Mouse (Mus musculus) kidney, embryonic 16.5 days (tissue): ENCODE measurements at regions not wholly inside any gene's neighbourhood (a gene's known extent, or its start where the extent isn't known, plus 50 kb on each side); places are given as distances from the start of the nearest gene placed in this dataset.

Source experiments
- ATAC-seq: fragments of 200-750 bp; cut with Nextera tagmentation; 2 replicates; pipeline ENCODE4 v1.8.0; 2017; ENCODE audit warnings: moderate TSS enrichment; ENCODE audit not compliant: low FRiP score, low TSS enrichment
- H3K27ac ChIP-seq: fragments of 300-500 bp; sonication (generic); 2 replicates; pipeline ENCODE4 v1.5.1; 2014; ENCODE audit warnings: low read length
- H3K27me3 ChIP-seq: fragments of 300-500 bp; sonication (generic); 2 replicates; pipeline ENCODE4 v1.6.1; 2014; ENCODE audit warnings: low read length, control low read depth, mixed read lengths; ENCODE audit not compliant: insufficient read depth
- H3K36me3 ChIP-seq: fragments of 300-500 bp; sonication (generic); 2 replicates; pipeline ENCODE4 v1.6.1; 2014; ENCODE audit warnings: low read length, control low read depth, mixed read lengths; ENCODE audit not compliant: insufficient read depth
- H3K4me1 ChIP-seq: fragments of 300-500 bp; sonication (generic); 2 replicates; pipeline ENCODE4 v1.6.1; 2014; ENCODE audit warnings: low read length, control low read depth, mixed read lengths; ENCODE audit not compliant: insufficient read depth
- H3K4me2 ChIP-seq: fragments of 300-500 bp; sonication (generic); replicated peaks from 2 replicates; pipeline ENCODE4 v1.6.1; 2014; ENCODE audit warnings: low read depth, low read length
- H3K4me3 ChIP-seq: fragments of 300-500 bp; sonication (generic); 2 replicates; pipeline ENCODE4 v1.5.1; 2014; ENCODE audit warnings: mild to moderate bottlenecking, low read length
- H3K9ac ChIP-seq: fragments of 300-500 bp; sonication (generic); replicated peaks from 2 replicates; pipeline ENCODE4 v1.6.1; 2014; ENCODE audit warnings: low read length
- H3K9me3 ChIP-seq: fragments of 300-500 bp; sonication (generic); 2 replicates; pipeline ENCODE4 v1.6.1; 2016; ENCODE audit warnings: low read length, control low read depth
- WGBS: fragments of 180-500 bp; shearing (Covaris S2); extraction: QIAGEN DNeasy Blood & Tissue Kit; methylation state at CpG from one replicate; pipeline ENCODE4 v1.1.7; 2014; 5-methylcytosine and 5-hydroxymethylcytosine counted together

DNA sequence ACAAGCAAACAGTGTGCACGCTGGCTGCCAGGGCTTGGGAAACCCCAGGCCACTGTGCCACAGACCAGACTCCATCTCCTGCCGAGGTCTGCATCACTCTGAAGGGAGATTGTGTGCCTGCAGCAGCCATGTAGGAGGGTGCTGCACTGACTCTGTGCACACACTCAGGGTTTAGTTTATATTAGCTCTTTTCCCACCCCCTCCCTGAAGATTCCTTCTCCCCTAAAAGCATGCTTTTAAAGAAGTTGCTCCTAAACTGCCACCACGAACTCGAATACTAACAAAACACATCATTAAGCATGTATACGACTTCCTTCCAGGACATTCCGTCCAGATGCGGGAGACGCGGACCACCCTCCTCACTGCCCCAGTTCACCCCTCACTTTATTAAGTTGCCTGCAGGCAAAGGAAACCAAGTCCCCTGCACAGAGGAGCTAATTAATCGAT, 92.4 kb downstream of the Ets2 start:
- H3K4me2 ChIP-seq = peak overlapping the region; percentile 19; the same call in 1 of the 2 replicates
- H3K4me3 ChIP-seq = no peak overlapping the region
- H3K4me1 ChIP-seq = peaks cover 8% of the 10 kb centered on the region
- H3K27me3 ChIP-seq = no peaks in the 10 kb centered on the region
- 0 out of 2 replicates have a peak, but pooled peaks have one; percentile 62 for ATAC-seq
- 13% methylated on average over 10 of the region's 10 CpGs for WGBS
- H3K9ac ChIP-seq = peak overlapping the region; percentile 22; the same call in 1 of the 2 replicates
- H3K9me3 ChIP-seq = 0 out of 2 replicates have a peak, but pooled peaks cover 5% of the 10 kb centered on the region
- no peaks in the 10 kb centered on the region for H3K36me3 ChIP-seq
- no peak overlapping the region for H3K27ac ChIP-seq

DNA sequence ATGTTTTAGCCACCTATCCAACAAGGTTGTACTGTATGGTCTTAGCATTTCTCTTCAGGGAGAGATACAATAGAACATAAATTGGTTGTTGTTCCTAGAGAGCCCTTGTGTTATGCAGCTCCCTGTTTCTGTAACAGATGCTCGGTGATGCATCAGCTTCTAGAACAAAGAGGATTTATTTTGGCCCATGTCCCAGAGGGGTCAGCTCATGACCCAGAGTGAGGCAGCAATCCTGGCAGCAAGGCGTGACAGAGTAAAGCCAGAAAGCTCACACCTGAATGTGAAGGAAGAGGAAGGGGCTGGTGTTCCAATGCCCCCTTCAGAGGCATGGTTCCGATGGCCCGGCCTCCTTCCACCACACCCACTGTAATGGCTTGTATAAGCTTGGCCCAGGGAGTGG, 88.8 kb downstream of the Ets2 start:
- H3K4me3 ChIP-seq = no peak overlapping the region
- WGBS = 50% methylated on average over 4 of the region's 4 CpGs
- no peaks in the 10 kb centered on the region for H3K9me3 ChIP-seq
- no peak overlapping the region for H3K27ac ChIP-seq
- peaks cover 8% of the 10 kb centered on the region for H3K4me1 ChIP-seq
- no peak for ATAC-seq
- H3K27me3 ChIP-seq = no peaks in the 10 kb centered on the region
- H3K9ac ChIP-seq = no peak overlapping the region
- H3K4me2 ChIP-seq = no peak overlapping the region
- no peaks in the 10 kb centered on the region for H3K36me3 ChIP-seq

DNA sequence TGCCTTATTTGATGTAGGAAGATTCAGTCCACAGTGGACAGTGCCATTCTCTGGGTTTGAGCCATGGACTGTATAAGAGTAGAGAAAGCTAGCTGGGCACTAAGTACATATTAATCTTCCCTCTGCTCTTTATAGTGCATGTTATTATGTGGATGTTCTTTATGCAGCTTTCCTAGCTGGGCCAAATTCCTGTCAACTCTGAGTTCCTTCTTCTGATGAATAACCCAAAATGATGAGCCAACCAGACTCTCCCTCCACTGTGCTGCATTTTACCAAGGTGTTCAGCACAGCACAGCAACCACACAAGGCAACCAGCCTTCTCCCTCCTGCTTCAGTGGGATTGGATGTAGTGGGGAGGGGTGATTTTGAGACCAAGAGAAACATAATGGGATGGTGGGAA, 87.7 kb downstream of the Ets2 start:
- Histone ChIP-seq H3K36me3 (no peaks in the 10 kb centered on the region), H3K27ac (no peak overlapping the region), H3K9me3 (no peaks in the 10 kb centered on the region), H3K4me1 (peaks cover 8% of the 10 kb centered on the region), H3K4me3 (no peak overlapping the region), H3K27me3 (no peaks in the 10 kb centered on the region), H3K9ac (no peak overlapping the region), H3K4me2 (no peak overlapping the region)
- no peak for ATAC-seq

DNA sequence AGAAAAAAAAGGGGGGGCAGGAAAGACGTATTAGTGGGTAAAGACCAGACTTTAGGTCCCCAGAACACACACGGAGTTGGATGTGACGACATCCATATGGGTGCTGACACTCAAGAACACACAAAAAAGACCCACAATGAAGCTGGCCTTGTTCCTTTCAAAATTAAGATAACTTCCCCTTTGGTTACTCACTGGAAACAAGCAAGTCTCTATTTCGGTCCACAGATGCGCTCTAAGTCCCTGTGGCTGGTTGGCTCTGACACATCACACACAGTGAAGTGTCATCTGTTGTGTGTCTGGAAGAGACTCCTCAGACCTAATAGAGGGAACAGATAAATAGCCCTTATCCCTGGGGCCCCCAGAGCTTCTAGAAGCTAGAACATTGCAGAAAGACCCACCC, 79.8 kb downstream of the Ets2 start:
- no peaks in the 10 kb centered on the region for H3K36me3 ChIP-seq
- WGBS = 78% methylated on average over 5 of the region's 5 CpGs
- H3K4me2 ChIP-seq = no peak overlapping the region
- H3K4me3 ChIP-seq = no peak overlapping the region
- no peaks in the 10 kb centered on the region for H3K4me1 ChIP-seq
- no peaks in the 10 kb centered on the region for H3K27me3 ChIP-seq
- ATAC-seq = no peak
- H3K9ac ChIP-seq = no peak overlapping the region
- no peaks in the 10 kb centered on the region for H3K9me3 ChIP-seq
- no peak overlapping the region for H3K27ac ChIP-seq

DNA sequence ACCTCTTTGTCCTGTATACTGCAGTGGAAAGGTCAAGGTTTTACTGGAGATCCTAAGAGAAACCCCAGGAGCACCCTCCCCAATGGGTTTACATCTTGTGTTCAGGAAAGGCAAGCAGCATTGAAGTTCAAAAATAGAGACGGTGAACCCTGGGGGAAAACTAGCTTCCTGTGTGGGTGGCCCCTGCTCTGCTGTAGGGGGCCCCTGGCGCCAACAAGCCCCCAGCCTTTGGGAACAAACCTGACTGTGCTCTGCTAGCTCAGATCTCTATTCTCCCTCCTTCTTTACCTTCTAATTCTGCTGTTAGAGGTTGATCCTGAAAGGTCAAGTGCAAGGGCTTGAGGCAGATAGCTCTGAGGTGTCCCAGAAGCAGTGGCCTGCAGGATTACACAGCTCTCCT, 78.6 kb downstream of the Ets2 start:
- no peak overlapping the region for H3K27ac ChIP-seq
- ATAC-seq = no peak
- H3K9me3 ChIP-seq = no peaks in the 10 kb centered on the region
- no peak overlapping the region for H3K9ac ChIP-seq
- no peak overlapping the region for H3K4me2 ChIP-seq
- H3K27me3 ChIP-seq = no peaks in the 10 kb centered on the region
- no peak overlapping the region for H3K4me3 ChIP-seq
- 56% methylated on average over 2 of the region's 2 CpGs for WGBS
- no peaks in the 10 kb centered on the region for H3K36me3 ChIP-seq
- H3K4me1 ChIP-seq = no peaks in the 10 kb centered on the region

DNA sequence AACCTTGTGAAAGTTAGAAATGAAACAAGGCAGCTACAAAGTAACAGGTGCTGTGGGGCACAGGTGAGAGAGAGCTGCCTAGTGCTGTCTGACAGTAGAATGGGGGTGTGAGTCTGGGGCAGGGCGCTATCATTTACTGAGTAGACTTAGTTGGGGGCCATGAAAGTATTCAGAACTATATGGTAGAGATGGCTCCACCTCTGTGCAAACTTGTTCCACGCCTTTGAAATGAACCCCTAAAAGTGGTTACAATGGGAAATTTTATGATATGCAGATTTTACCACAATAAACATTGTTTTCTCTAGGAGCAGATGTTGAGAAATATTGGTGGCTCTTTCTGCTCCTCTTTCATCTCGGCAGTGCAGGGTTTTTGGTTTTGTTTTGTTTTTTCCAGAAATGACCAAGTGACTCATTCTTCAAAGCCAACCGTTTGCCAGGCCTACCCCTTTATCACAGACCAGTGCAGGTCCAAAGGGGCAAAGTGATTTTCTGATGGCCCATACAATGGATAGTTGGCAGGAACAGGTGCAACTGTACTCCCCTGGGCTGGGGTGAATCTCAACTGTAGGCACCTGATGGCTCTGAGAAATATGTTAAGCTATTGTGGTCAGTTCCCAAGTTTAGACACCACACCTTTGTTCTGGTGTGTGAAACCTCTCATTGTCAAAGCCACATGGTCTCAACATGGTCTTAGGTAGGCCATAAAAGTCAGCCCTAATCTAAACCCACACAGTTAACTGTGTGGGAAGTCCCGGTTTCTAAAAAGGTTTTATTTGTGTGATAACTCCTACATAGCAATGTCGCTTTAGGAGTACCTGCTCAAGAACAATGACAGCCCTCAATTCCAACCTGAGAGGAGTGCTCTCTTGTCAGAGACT, 77.2 kb downstream of the Ets2 start:
- Histone ChIP-seq H3K4me1 (no peaks in the 10 kb centered on the region), H3K9me3 (no peaks in the 10 kb centered on the region), H3K9ac (no peak overlapping the region), H3K27me3 (no peaks in the 10 kb centered on the region), H3K4me3 (no peak overlapping the region), H3K36me3 (no peaks in the 10 kb centered on the region), H3K4me2 (no peak overlapping the region), H3K27ac (no peak overlapping the region)
- ATAC-seq = no peak
- 73% methylated on average over 6 of the region's 6 CpGs for WGBS

DNA sequence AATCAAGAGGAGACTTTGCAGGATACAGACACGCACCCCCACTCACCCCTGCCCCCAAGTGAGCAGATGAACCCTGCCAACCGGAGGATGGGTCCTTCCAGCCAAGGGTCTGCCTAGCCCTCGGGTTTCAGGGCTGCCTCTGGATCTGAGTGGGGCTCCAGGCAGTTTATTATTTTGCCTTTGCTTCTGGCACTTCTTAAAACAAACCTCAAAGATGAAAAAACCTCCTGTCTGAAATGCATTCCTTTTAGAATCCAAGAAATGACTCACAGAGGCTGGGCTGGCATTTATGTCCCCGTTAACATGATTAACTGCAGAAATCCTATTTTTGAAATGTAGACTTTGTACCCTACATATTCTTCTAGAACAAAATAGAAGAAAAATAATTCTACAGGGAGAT, 76.3 kb downstream of the Ets2 start:
- Histone ChIP-seq H3K4me1 (no peaks in the 10 kb centered on the region), H3K9me3 (no peaks in the 10 kb centered on the region), H3K4me2 (no peak overlapping the region), H3K9ac (no peak overlapping the region), H3K4me3 (no peak overlapping the region), H3K36me3 (no peaks in the 10 kb centered on the region), H3K27ac (no peak overlapping the region), H3K27me3 (no peaks in the 10 kb centered on the region)
- ATAC-seq = no peak
- WGBS = 54% methylated on average over 4 of the region's 4 CpGs

DNA sequence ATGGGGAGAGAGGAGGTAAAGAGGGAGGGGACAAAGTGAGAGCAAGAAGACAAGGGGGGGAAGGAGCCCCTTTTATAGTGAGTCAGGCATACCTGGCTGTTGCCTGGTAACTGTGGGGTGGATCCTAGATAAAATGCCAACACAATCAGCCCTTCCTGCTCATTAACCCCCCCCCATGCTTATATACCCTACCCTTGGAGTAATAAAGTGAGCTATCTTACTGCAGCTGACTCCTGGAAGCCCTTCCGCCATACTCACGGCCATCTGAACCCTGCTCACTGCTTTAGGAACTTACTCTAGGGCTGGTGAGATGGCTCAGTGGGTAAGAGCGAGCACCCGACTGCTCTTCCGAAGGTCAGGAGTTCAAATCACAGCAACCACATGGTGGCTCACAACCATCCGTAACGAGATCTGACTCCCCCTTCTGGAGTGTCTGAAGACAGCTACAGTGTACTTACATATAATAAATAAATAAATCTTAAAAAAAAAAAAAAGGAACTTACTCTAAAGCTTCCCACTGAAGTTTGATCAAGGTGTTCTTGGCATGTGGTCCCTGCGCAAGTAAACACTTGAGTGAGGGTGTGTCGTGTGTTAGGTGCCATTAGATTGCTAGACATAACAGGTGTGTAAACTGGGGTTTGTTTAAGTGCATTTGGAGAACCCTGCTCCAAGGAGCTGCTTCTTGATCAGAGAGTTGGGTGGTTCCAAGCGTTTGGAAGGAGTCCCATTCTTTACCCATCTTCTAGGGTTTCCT, 74.9 kb downstream of the Ets2 start:
- WGBS = 89% methylated on average over 10 of the region's 10 CpGs
- no peaks in the 10 kb centered on the region for H3K27me3 ChIP-seq
- no peak for ATAC-seq
- no peaks in the 10 kb centered on the region for H3K9me3 ChIP-seq
- H3K4me2 ChIP-seq = no peak overlapping the region
- H3K36me3 ChIP-seq = no peaks in the 10 kb centered on the region
- H3K4me1 ChIP-seq = no peaks in the 10 kb centered on the region
- H3K4me3 ChIP-seq = no peak overlapping the region
- no peak overlapping the region for H3K9ac ChIP-seq
- H3K27ac ChIP-seq = no peak overlapping the region

DNA sequence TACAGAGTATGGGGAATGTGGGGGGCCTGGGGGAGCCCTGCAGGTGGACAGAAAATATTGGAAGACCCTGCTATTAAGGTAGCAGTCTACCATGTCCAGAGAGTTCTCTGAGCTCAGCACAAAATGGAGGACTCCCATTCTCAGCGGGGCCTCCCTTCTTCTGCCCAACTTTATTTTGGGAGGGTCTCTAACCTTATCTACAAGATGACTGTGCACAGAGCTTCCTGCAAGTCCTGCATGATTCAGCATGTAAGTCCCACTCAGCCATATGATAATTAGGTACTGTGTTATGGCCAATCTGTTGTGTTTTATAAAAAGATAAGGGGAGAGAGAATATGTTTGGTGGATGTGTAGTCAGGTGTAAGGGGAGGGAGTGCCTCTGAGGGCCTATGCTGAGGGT, 74.1 kb downstream of the Ets2 start:
- no peak overlapping the region for H3K4me2 ChIP-seq
- no peak for ATAC-seq
- no peaks in the 10 kb centered on the region for H3K4me1 ChIP-seq
- H3K4me3 ChIP-seq = no peak overlapping the region
- H3K27ac ChIP-seq = no peak overlapping the region
- H3K36me3 ChIP-seq = no peaks in the 10 kb centered on the region
- no peaks in the 10 kb centered on the region for H3K27me3 ChIP-seq
- no peaks in the 10 kb centered on the region for H3K9me3 ChIP-seq
- 76% methylated on average over 1 of the region's 1 CpGs for WGBS
- H3K9ac ChIP-seq = no peak overlapping the region

DNA sequence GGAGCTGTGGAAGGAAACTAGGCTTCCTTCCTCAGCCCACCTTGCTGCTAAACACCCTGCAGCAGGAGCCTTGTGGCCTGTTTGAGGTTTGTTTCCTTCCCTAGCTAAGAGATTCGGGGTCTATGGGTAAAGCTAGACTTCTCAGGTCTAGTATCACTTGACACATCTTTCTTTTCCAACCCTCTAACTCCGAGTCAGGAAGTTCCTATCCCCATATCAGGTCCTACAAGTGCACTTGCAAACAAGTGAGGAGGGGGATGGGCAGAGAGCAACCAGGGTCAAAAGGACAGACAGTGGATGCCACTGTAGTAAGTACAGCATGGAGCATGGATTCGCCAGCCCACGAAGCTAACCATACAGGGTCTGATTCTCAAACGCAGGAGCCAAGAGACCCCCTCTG, 73.5 kb downstream of the Ets2 start:
- Histone ChIP-seq H3K27me3 (no peaks in the 10 kb centered on the region), H3K9ac (no peak overlapping the region), H3K9me3 (no peaks in the 10 kb centered on the region), H3K4me1 (no peaks in the 10 kb centered on the region), H3K36me3 (no peaks in the 10 kb centered on the region), H3K4me3 (no peak overlapping the region), H3K27ac (no peak overlapping the region), H3K4me2 (no peak overlapping the region)
- WGBS = 77% methylated on average over 5 of the region's 5 CpGs
- no peak for ATAC-seq
